Mouse (Mus musculus): ENCODE data around the gene Pmpcb. TPM values are rescaled to one million over a fixed set of nuclear protein-coding genes. Genes with fewer than 3 reads are reported as not detected.

The Pmpcb gene
- total RNA-seq, 1 experiment from 2014 or later, result 82.6 TPM

- ATAC-seq (replicated peaks; ENCODE audit: low read depth, poor library complexity, severe bottlenecking), result no peak
Observed at GRCm38 (mm10) chr5:21787186-21788105, 50.5 kb downstream of the Pmpcb start.

- no peak for ATAC-seq (replicated peaks; ENCODE audit: low read depth, poor library complexity, severe bottlenecking)
Observed at GRCm38 (mm10) chr5:21789061-21789460, 52.1 kb downstream of the Pmpcb start.

GRCm38 (mm10) chr5:21792166-21792565, 55.2 kb downstream of the Pmpcb start:
- no peak for ATAC-seq (replicated peaks; ENCODE audit: low read depth, poor library complexity, severe bottlenecking)

- ATAC-seq (replicated peaks; ENCODE audit: low read depth, poor library complexity, severe bottlenecking), result no peak
Observed at GRCm38 (mm10) chr5:21802907-21803306, 66.0 kb downstream of the Pmpcb start.

- no peak for ATAC-seq (replicated peaks; ENCODE audit: low read depth, poor library complexity, severe bottlenecking)
Observed at GRCm38 (mm10) chr5:21803691-21804188, 66.8 kb downstream of the Pmpcb start.

- ATAC-seq (replicated peaks; ENCODE audit: low read depth, poor library complexity, severe bottlenecking), result no peak
Observed at GRCm38 (mm10) chr5:21804837-21805236, 67.9 kb downstream of the Pmpcb start.

Other genes with a start within 250 kb of the Pmpcb start
- gene Lrrc17, start 193.6 kb upstream of the Pmpcb start, total RNA-seq (2017), result not detected in 2 replicates
- 1.8 and 2.7 TPM in 2 replicates for gene Fbxl13, start 91.5 kb upstream of the Pmpcb start, total RNA-seq (2017)
- gene Armc10, start 91.3 kb upstream of the Pmpcb start, total RNA-seq (2017), result 68.0 and 73.7 TPM in 2 replicates
- gene Napepld, start 35.7 kb upstream of the Pmpcb start, total RNA-seq (2017), result 0.63 and 1.7 TPM in 2 replicates
- 203 and 206 TPM in 2 replicates for gene Dnajc2, start 48.1 kb downstream of the Pmpcb start, total RNA-seq (2017)
- gene Psmc2, start 48.1 kb downstream of the Pmpcb start, total RNA-seq (2017), result 111 and 126 TPM in 2 replicates
- gene Slc26a5, start 128.5 kb downstream of the Pmpcb start, total RNA-seq (2017), result not detected in 2 replicates